Mouse (Mus musculus) CH12.LX (cell line): ENCODE data around the gene Hk2.

Source experiments
- CTCF ChIP-seq, 2 experiments: IDR thresholded peaks in 1 of 2; conservative IDR thresholded peaks in 1 of 2; 2 replicates each; pipeline ENCODE4 v1.5.1; 2011 to 2012; ENCODE audit warnings: low read depth in 2 of 2, low read length in 2 of 2, improper control_type of control experiment in 1 of 2, inconsistent platforms in 1 of 2, mild to moderate bottlenecking in 1 of 2, moderate library complexity in 1 of 2
- EP300 ChIP-seq: IDR thresholded peaks from 2 replicates; pipeline ENCODE4 v1.6.1; 2011; ENCODE audit warnings: low read length, improper control_type of control experiment
- HCFC1 ChIP-seq: IDR thresholded peaks from 2 replicates; pipeline ENCODE4 v1.6.1; 2012; ENCODE audit warnings: low read depth, mild to moderate bottlenecking, inconsistent platforms, low read length, improper control_type of control experiment
- MAFK ChIP-seq: IDR thresholded peaks from 2 replicates; pipeline ENCODE4 v1.6.1; 2011; ENCODE audit warnings: low read length, improper control_type of control experiment; ENCODE audit not compliant: insufficient replicate concordance
- MAZ ChIP-seq: IDR thresholded peaks from 2 replicates; pipeline ENCODE4 v1.6.1; 2012; ENCODE audit warnings: low read depth, mild to moderate bottlenecking, inconsistent platforms, low read length, improper control_type of control experiment, moderate library complexity
- MEF2A ChIP-seq: IDR thresholded peaks from 2 replicates; pipeline ENCODE4 v1.6.1; 2014; ENCODE audit warnings: low read depth, mild to moderate bottlenecking, inconsistent platforms, low read length, improper control_type of control experiment, borderline replicate concordance
- POLR2A ChIP-seq: IDR thresholded peaks from 2 replicates; pipeline ENCODE4 v1.6.1; 2011; ENCODE audit warnings: low read depth, mild to moderate bottlenecking, improper control_type of control experiment, low read length
- POLR2AphosphoS2 ChIP-seq: IDR thresholded peaks from 2 replicates; pipeline ENCODE4 v1.6.1; 2011; ENCODE audit warnings: low read depth, low read length, improper control_type of control experiment
- RAD21 ChIP-seq: IDR thresholded peaks from 2 replicates; pipeline ENCODE4 v1.6.1; 2011; ENCODE audit warnings: low read depth, mild to moderate bottlenecking, low read length, improper control_type of control experiment, moderate library complexity
- TBP ChIP-seq: conservative IDR thresholded peaks from 2 replicates; pipeline ENCODE4 v1.6.1; 2011; ENCODE audit warnings: low read depth, low read length, improper control_type of control experiment
- UBTF ChIP-seq: IDR thresholded peaks from 2 replicates; pipeline ENCODE4 v1.6.1; 2012; ENCODE audit warnings: low read depth, mild to moderate bottlenecking, inconsistent platforms, low read length, improper control_type of control experiment, moderate library complexity
- ZNF384 ChIP-seq: IDR thresholded peaks from 2 replicates; pipeline ENCODE4 v1.6.1; 2012; ENCODE audit warnings: low read depth, low read length, improper control_type of control experiment, inconsistent platforms

DNA sequence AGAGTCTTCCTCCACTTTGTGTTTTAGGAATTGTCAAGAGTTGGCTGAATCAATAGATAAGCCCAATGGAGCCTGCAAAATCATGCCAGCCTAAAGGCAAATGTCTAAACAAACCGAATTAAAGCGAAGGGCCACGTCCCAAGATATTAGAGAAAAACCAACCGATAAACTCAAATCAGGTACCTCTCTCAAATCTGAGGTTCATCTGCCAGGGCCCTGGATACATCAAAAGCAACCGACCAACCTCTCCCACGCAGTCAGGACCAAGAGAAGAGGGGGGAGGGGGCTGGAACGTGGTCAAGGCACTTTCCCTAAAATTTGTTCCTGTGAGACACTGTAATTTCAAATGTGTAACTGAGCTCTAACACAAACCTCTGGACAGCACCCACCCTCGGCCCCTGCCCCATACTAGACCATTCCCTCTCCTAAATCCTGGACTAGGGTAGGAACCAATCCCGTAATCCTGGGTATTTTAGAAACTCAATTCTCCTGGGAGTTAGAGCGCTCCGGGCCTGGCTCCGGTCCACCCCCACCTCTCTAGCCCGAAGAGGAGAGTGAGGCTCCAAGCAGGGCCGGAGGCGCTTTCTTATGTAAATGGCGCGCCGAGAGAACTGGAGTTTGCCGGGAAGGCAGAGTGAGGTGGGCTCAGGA lies 1.7 kb downstream of the Hk2 start:
- 0 out of 2 replicates have a peak, but pooled peaks have one; percentile 17 for TF ChIP-seq MEF2A
- no peak for TF ChIP-seq CTCF (conservative IDR thresholded peaks at IDR 0.05 in 1 of 2, IDR thresholded peaks at IDR 0.05 in 1 of 2; ENCODE audit: low read depth in 2 of 2, low read length in 2 of 2)
- TF ChIP-seq POLR2A: no peak
- no peak for TF ChIP-seq TBP
- no peak for TF ChIP-seq POLR2AphosphoS2
- TF ChIP-seq MAFK: no peak
- TF ChIP-seq MAZ: no peak
- TF ChIP-seq EP300: 0 out of 2 replicates have a peak, but pooled peaks have one; percentile 18
- TF ChIP-seq ZNF384: no peak
- TF ChIP-seq HCFC1: peak; percentile 3
- no peak for TF ChIP-seq UBTF
- no peak for TF ChIP-seq RAD21
